Mouse (Mus musculus) lung, embryonic 14.5 days (tissue): ENCODE data around the gene Serinc3. TPM values are rescaled to one million over a fixed set of nuclear protein-coding genes. Genes with fewer than 3 reads are reported as not detected.

Experiments used
- ATAC-seq: fragments of 200-750 bp; cut with Nextera tagmentation; 2 replicates; pipeline ENCODE4 v1.8.0; 2017; ENCODE audit warnings: mild to moderate bottlenecking, moderate TSS enrichment, moderate library complexity; ENCODE audit not compliant: insufficient read depth
- DNase-seq: peaks from one replicate; pipeline ENCODE4 v3.0.0-alpha.2; 2015
- H3K27ac ChIP-seq: fragments of 300-500 bp; sonication (generic); 2 replicates; pipeline ENCODE4 v1.5.1; 2014; ENCODE audit warnings: low read depth, mild to moderate bottlenecking, moderate library complexity
- H3K27me3 ChIP-seq: fragments of 300-500 bp; sonication (generic); 2 replicates; pipeline ENCODE4 v1.6.1; 2014; ENCODE audit warnings: low read length, control low read depth; ENCODE audit not compliant: insufficient read depth
- H3K36me3 ChIP-seq: fragments of 300-500 bp; sonication (generic); 2 replicates; pipeline ENCODE4 v1.6.1; 2014; ENCODE audit warnings: control low read depth; ENCODE audit not compliant: insufficient read depth
- H3K4me1 ChIP-seq: fragments of 300-500 bp; sonication (generic); 2 replicates; pipeline ENCODE4 v1.6.1; 2014; ENCODE audit warnings: antibody characterized with exemption, control low read depth; ENCODE audit not compliant: insufficient read depth
- H3K4me2 ChIP-seq: fragments of 300-500 bp; sonication (generic); 2 replicates; pipeline ENCODE4 v1.6.1; 2014; ENCODE audit warnings: mild to moderate bottlenecking
- H3K4me3 ChIP-seq: fragments of 300-500 bp; sonication (generic); 2 replicates; pipeline ENCODE4 v1.5.1; 2014; ENCODE audit warnings: low read depth, low read length
- H3K9ac ChIP-seq: fragments of 300-500 bp; sonication (generic); 2 replicates; pipeline ENCODE4 v1.6.1; 2014
- H3K9me3 ChIP-seq: fragments of 300-500 bp; sonication (generic); 2 replicates; pipeline ENCODE4 v1.6.1; 2016; ENCODE audit warnings: low read depth, low read length, control low read depth
- CTCF ChIP-seq: IDR thresholded peaks from 2 replicates; pipeline ENCODE4 v1.5.1; 2016; ENCODE audit warnings: antibody characterized with exemption, low read depth
- WGBS: fragments of 180-500 bp; shearing (Covaris S2); extraction: QIAGEN DNeasy Blood & Tissue Kit; methylation state at CpG from one replicate; pipeline ENCODE4 v1.1.7; 2014; 5-methylcytosine and 5-hydroxymethylcytosine counted together
- polyA plus RNA-seq: library from polyadenylated mRNA; unstranded; fragments of >200 nt; fragmentation: Nextera tagmentation; extraction: Ambion mirVana; gene quantifications from 2 replicates; pipeline ENCODE4 v1.2.1, GENCODE M21; 2014

Gene Serinc3
- polyA plus RNA-seq, 1 experiment from 2014 or later = 56.2 TPM

DNA sequence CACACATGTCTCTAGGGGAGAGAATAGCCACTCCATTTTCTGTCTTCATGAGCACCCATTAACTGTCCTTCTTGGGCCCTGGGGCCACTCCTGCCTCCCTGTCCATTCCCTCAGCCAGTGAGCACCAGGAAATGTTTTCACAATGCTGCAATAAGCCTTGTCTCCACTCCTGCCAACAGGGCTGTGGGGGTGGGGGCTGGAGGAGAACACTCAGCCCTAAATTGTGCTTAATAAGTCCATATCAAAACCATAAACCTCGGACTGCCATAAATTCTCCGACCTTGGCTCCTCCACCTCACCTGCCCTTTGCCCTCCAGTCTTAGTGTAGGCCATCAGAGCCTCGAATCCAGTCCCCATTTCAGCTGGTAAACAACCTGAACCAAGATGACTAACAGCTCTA is 70.6 kb downstream of the Serinc3 start:
- Histone ChIP-seq H3K27me3 (no peaks in the 10 kb centered on the region), H3K27ac (no peak overlapping the region), H3K4me3 (no peak overlapping the region), H3K9me3 (no peaks in the 10 kb centered on the region), H3K4me2 (no peak overlapping the region), H3K36me3 (no peaks in the 10 kb centered on the region), H3K4me1 (no peaks in the 10 kb centered on the region), H3K9ac (no peak overlapping the region)
- WGBS = 59% methylated on average over 3 of the region's 3 CpGs
- DNase-seq (no peak), ATAC-seq (no peak)
- no peak for TF ChIP-seq CTCF

Other genes with a start within 250 kb of the Serinc3 start
- 2.7 and 2.9 TPM in 2 replicates for gene Jph2, start 247.1 kb downstream of the Serinc3 start, polyA plus RNA-seq
- gene Oser1, start 220.4 kb downstream of the Serinc3 start, polyA plus RNA-seq = 90.7 and 91.9 TPM in 2 replicates
- gene Gdap1l1, start 206.7 kb downstream of the Serinc3 start, polyA plus RNA-seq = 0.91 and 1.1 TPM in 2 replicates
- gene Fitm2, start 172.5 kb downstream of the Serinc3 start, polyA plus RNA-seq = 8.6 and 10.1 TPM in 2 replicates
- not detected in 2 replicates for gene R3hdml, start 152.8 kb downstream of the Serinc3 start, polyA plus RNA-seq
- gene Hnf4a, start 138.3 kb downstream of the Serinc3 start, polyA plus RNA-seq = 0.11 TPM in 1 of 2 replicates, not detected in the other
- 37.3 and 41.1 TPM in 2 replicates for gene Ttpal, start 42.8 kb downstream of the Serinc3 start, polyA plus RNA-seq
- gene Pkig, start 13.3 kb upstream of the Serinc3 start, polyA plus RNA-seq = 143 and 145 TPM in 2 replicates
- gene Ada, start 105.1 kb upstream of the Serinc3 start, polyA plus RNA-seq = 9.5 and 9.9 TPM in 2 replicates
- gene Ccn5, start 175.7 kb upstream of the Serinc3 start, polyA plus RNA-seq = 0.39 and 0.68 TPM in 2 replicates
- not detected in 2 replicates for gene Kcnk15, start 208.5 kb upstream of the Serinc3 start, polyA plus RNA-seq